In the genomic region with DNA sequence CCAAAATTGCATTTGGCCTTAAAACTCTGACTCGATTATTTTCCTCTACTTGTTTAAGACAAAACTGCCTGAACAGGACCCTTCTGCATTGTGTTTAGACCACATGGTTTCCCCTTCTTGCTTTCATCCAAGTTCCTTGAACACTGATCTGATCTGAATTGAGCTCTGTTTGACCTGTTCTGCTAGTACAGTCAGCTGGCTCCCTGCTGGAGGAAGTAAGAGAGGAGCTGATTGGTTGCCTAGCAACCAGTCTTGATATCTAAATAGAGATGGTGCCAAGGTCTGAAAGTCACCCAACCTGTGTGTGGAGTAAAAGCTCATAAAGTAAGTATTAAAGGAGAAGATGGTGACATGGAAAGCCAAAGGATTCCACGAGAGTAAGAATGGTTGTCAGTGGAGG, we compare ENCODE assay signal across 10 mouse cellular contexts. TPM values are rescaled to one million over a fixed set of nuclear protein-coding genes. Genes with fewer than 3 reads are reported as not detected.
A peak's percentile ranks its signal among the peaks of the same experiment; 100 is the strongest.
DNase-seq lines count a peak whose midpoint lies in the region; ATAC-seq and TF ChIP-seq lines count a peak whose summit lies in the region.
"Had no signal": no experiment of that assay in that cellular context is flagged by ENCODE, and none has a peak within 500 bp of the region (broad histone marks: within the 10 kb centered on the region; RNA-seq: fewer than 3 reads in every experiment).

No protein-coding gene starts in this region.

- WGBS in hindbrain, postnatal 0 days: 60% methylated on average over 2 of the region's 2 CpGs
- WGBS in hindbrain, embryonic 11.5 days: 90% methylated on average over 2 of the region's 2 CpGs

- no peak for ATAC-seq in hindbrain, postnatal 0 days
- no peak for ATAC-seq in hindbrain, embryonic 11.5 days (ENCODE audit: low FRiP score)

- TF ChIP-seq CTCF in hindbrain, postnatal 0 days (IDR thresholded peaks at IDR 0.05; ENCODE audit: low read depth): no peak

- H3K9ac ChIP-seq in hindbrain, postnatal 0 days (replicated peaks; ENCODE audit: low read length): no peak overlapping the region
- no peak overlapping the region for H3K9ac ChIP-seq in hindbrain, embryonic 11.5 days (ENCODE audit: low read depth, low read length)
- H3K9ac ChIP-seq: hindbrain, embryonic 12.5 days had no signal

- no peak overlapping the region for H3K4me3 ChIP-seq in hindbrain, postnatal 0 days (ENCODE audit: low read length)
- no peak overlapping the region for H3K4me3 ChIP-seq in hindbrain, embryonic 11.5 days (ENCODE audit: low read depth, low read length)
- H3K4me3 ChIP-seq: hindbrain, embryonic 12.5 days; megakaryocyte, embryonic 14.5 days had no signal

- H3K4me2 ChIP-seq in hindbrain, postnatal 0 days (ENCODE audit: low read depth, low read length): no peak overlapping the region
- no peak overlapping the region for H3K4me2 ChIP-seq in hindbrain, embryonic 11.5 days (replicated peaks; ENCODE audit: low read depth, low read length)
- H3K4me2 ChIP-seq: hindbrain, embryonic 12.5 days had no signal

- no peak overlapping the region for H3K27ac ChIP-seq in hindbrain, postnatal 0 days
- H3K27ac ChIP-seq in hindbrain, embryonic 11.5 days (ENCODE audit: low read depth, low read length): no peak overlapping the region
- H3K27ac ChIP-seq: hindbrain, embryonic 12.5 days had no signal

- peaks cover 19% of the 10 kb centered on the region for H3K4me1 ChIP-seq in hindbrain, postnatal 0 days (ENCODE audit: insufficient read depth, low read length)
- H3K4me1 ChIP-seq in hindbrain, embryonic 11.5 days (replicated peaks; ENCODE audit: control insufficient read depth, insufficient read depth, low read length): 0 out of 2 replicates have a peak, but pooled peaks cover 2% of the 10 kb centered on the region

- no peaks in the 10 kb centered on the region for H3K36me3 ChIP-seq in hindbrain, postnatal 0 days (ENCODE audit: insufficient read depth, low read length)
- H3K36me3 ChIP-seq in hindbrain, embryonic 11.5 days (ENCODE audit: control insufficient read depth, insufficient read depth, low read length): no peaks in the 10 kb centered on the region
- H3K36me3 ChIP-seq: hindbrain, embryonic 12.5 days had no signal

- no peaks in the 10 kb centered on the region for H3K27me3 ChIP-seq in hindbrain, postnatal 0 days (ENCODE audit: insufficient read depth, low read length)
- no peaks in the 10 kb centered on the region for H3K27me3 ChIP-seq in hindbrain, embryonic 11.5 days (ENCODE audit: control insufficient read depth, insufficient read depth, low read length)
- H3K27me3 ChIP-seq: hindbrain, embryonic 12.5 days had no signal

- peak; percentile 61 for DNase-seq in hindbrain, postnatal 0 days (ENCODE audit: low spot score)
- DNase-seq in hindbrain, embryonic 11.5 days (ENCODE audit: low spot score): no peak
- peak; percentile 44 for DNase-seq in urinary bladder, postnatal 36 days (ENCODE audit: low spot score in 2 of 2)
- no peak for DNase-seq in urinary bladder, adult 2 months (ENCODE audit: low spot score)
- peak; percentile 45 for DNase-seq in lung, postnatal 10 days
- DNase-seq in layer of hippocampus, postnatal 14 days (ENCODE audit: low spot score in 2 of 2): no peak
- DNase-seq in adrenal gland, postnatal 10 days: no peak
- DNase-seq in left cerebral cortex, adult 11 months (ENCODE audit: low spot score): no peak

- no peaks in the 10 kb centered on the region for H3K9me3 ChIP-seq in hindbrain, postnatal 0 days (ENCODE audit: low read length)
- no peaks in the 10 kb centered on the region for H3K9me3 ChIP-seq in hindbrain, embryonic 11.5 days (ENCODE audit: control insufficient read depth, low read length)
- H3K9me3 ChIP-seq: hindbrain, embryonic 12.5 days; megakaryocyte, embryonic 14.5 days had no signal

RNA-seq across cellular contexts. Expression of a gene that starts 2.0 kb away (rescaled TPM):
- 11.2 and 14.8 TPM in 2 replicates for total RNA-seq in hindbrain, postnatal 0 days (2014; rRNA removed)
- 8.7 and 8.9 TPM in 2 replicates for polyA plus RNA-seq in hindbrain, postnatal 0 days (2015; fragmentation: Nextera tagmentation; extraction: Ambion mirVana)
- polyA plus RNA-seq in hindbrain, embryonic 11.5 days (2014; fragmentation: Nextera tagmentation; extraction: Ambion mirVana): 14.6 and 16.2 TPM in 2 replicates
- polyA plus RNA-seq in urinary bladder, adult 2 months (2012; rRNA removed): 9.8 and 13.3 TPM in 2 replicates
- total RNA-seq in layer of hippocampus, postnatal 14 days (2021): 1 to 10 TPM; 5.1 to 6.7 TPM
- 1 to 10 TPM; 3.4 to 4.8 TPM for total RNA-seq in adrenal gland, postnatal 10 days (2021)

RNA-seq across cellular contexts. Expression of a gene that starts 16.9 kb away (rescaled TPM):
- total RNA-seq in hindbrain, postnatal 0 days (2014; rRNA removed): 0.47 and 0.78 TPM in 2 replicates
- polyA plus RNA-seq in hindbrain, postnatal 0 days (2015; fragmentation: Nextera tagmentation; extraction: Ambion mirVana): 0.44 and 0.66 TPM in 2 replicates
- polyA plus RNA-seq in hindbrain, embryonic 11.5 days (2014; fragmentation: Nextera tagmentation; extraction: Ambion mirVana): 3.1 and 4.4 TPM in 2 replicates
- polyA plus RNA-seq in urinary bladder, adult 2 months (2012; rRNA removed): 24.9 and 27.8 TPM in 2 replicates
- under 1 TPM; 0.45 to 0.65 TPM for total RNA-seq in layer of hippocampus, postnatal 14 days (2021)
- 1 to 10 TPM; 3.2 to 5.1 TPM for total RNA-seq in adrenal gland, postnatal 10 days (2021)

RNA-seq across cellular contexts. Expression of a gene that starts 31.6 kb away (rescaled TPM):
- total RNA-seq in hindbrain, postnatal 0 days (2014; rRNA removed): 0.78 and 1.5 TPM in 2 replicates
- polyA plus RNA-seq in hindbrain, postnatal 0 days (2015; fragmentation: Nextera tagmentation; extraction: Ambion mirVana): 1.9 TPM in 2 replicates
- 1.9 and 2.3 TPM in 2 replicates for polyA plus RNA-seq in hindbrain, embryonic 11.5 days (2014; fragmentation: Nextera tagmentation; extraction: Ambion mirVana)
- 2.2 and 2.9 TPM in 2 replicates for polyA plus RNA-seq in urinary bladder, adult 2 months (2012; rRNA removed)
- total RNA-seq in layer of hippocampus, postnatal 14 days (2021): 1 to 10 TPM; 2.1 to 3.6 TPM
- total RNA-seq in adrenal gland, postnatal 10 days (2021): 1 to 10 TPM; 9.1 to 9.3 TPM

RNA-seq across cellular contexts. Expression of a gene that starts 37.6 kb away (rescaled TPM):
- 1.0 and 1.3 TPM in 2 replicates for total RNA-seq in hindbrain, postnatal 0 days (2014; rRNA removed)
- polyA plus RNA-seq in hindbrain, postnatal 0 days (2015; fragmentation: Nextera tagmentation; extraction: Ambion mirVana): 0.36 and 0.52 TPM in 2 replicates
- polyA plus RNA-seq in hindbrain, embryonic 11.5 days (2014; fragmentation: Nextera tagmentation; extraction: Ambion mirVana): 0.12 and 0.38 TPM in 2 replicates
- polyA plus RNA-seq in urinary bladder, adult 2 months (2012; rRNA removed): 22.3 and 26.3 TPM in 2 replicates
- total RNA-seq in layer of hippocampus, postnatal 14 days (2021): 1 to 10 TPM in 1 of 2 experiments, under 1 TPM in 1; 0.94 to 1.6 TPM
- total RNA-seq in adrenal gland, postnatal 10 days (2021): 1 to 10 TPM; 2.1 to 3.2 TPM

RNA-seq across cellular contexts. Expression of a gene that starts 39.8 kb away (rescaled TPM):
- total RNA-seq in hindbrain, postnatal 0 days (2014; rRNA removed): 8.6 and 9.8 TPM in 2 replicates
- 3.5 and 4.9 TPM in 2 replicates for polyA plus RNA-seq in hindbrain, postnatal 0 days (2015; fragmentation: Nextera tagmentation; extraction: Ambion mirVana)
- 11.5 and 12.7 TPM in 2 replicates for polyA plus RNA-seq in hindbrain, embryonic 11.5 days (2014; fragmentation: Nextera tagmentation; extraction: Ambion mirVana)
- 13.0 and 16.4 TPM in 2 replicates for polyA plus RNA-seq in urinary bladder, adult 2 months (2012; rRNA removed)
- total RNA-seq in layer of hippocampus, postnatal 14 days (2021): 10 to 100 TPM; 17.4 to 24.1 TPM
- 10 to 100 TPM; 14.8 to 16.6 TPM for total RNA-seq in adrenal gland, postnatal 10 days (2021)

Comparison
In these comparisons a context has a peak if more than half of its experiments do, and no peak if none do; other contexts are left out.
1. DNase-seq: peak in hindbrain, postnatal 0 days (single experiment), urinary bladder, postnatal 36 days (2 of 2) and lung, postnatal 10 days (single experiment); none in hindbrain, embryonic 11.5 days (single experiment), urinary bladder, adult 2 months (single experiment), layer of hippocampus, postnatal 14 days (0 of 2), adrenal gland, postnatal 10 days (single experiment) and left cerebral cortex, adult 11 months (single experiment).